Mouse (Mus musculus) layer of hippocampus, adult 11-12 months (tissue): Measurements from ENCODE around the gene Rsbn1.
A peak's percentile ranks its signal among the peaks of the same experiment; 100 is the strongest.

Experiments
- DNase-seq: peaks from one replicate; pipeline ENCODE4 v3.0.0; 2022; ENCODE audit warnings: low spot score

Gene Rsbn1

DNA sequence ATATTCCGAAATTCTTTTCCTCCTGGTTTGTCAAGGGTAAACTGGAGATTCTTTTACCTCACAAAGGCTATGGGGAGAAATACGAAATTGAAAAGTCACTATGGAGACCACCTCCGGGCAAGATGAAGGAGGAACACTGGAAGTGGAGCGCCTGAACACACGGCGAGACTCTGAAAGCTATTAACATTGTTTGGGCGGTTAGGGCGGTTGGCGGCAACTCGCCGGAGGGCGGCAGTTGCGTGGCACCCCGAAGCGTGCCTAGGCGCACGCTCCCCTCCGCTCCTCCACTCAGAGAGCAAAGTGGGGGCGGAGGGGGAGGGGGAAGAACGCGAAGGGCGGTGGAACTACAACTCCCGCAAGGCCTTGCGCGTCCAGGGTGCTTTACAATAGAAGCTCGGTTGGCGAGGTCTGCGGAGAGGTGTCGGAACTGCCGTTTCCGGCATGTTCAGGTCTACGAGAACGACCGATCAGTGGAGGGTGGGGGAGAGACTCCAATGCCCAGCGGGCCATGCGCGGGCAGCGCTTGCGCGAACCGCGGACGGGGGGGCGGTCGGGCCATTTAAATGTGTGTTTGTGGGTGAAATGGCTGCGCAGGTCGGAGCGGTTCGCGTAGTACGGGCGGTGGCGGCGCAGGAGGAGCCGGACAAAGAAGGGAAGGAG, at the start of gene Rsbn1:
Rsbn1 (plus strand) TSS at position 111 of the 660 bp plus-strand sequence.
- peak; percentile 97 for DNase-seq

DNA sequence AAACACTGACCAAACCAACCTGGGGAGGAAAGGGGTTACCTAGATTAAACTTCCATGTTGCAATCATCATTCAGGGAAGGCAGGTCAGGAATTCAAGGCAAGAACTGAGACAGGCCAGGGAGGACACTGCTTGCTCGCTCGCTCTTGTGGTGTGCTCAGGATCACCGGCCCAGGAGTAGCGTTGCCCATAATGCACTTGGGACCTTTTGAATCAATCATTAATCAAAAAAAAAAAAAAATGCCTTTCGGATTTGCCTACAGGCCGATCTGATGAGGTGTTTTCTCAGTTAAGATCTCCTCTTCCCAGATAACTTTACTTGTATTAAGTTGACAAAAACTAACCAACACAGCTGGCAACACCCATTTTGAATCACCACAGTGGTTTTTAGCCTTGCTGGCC, 49.7 kb upstream of the Rsbn1 start:
- DNase-seq = no peak

DNA sequence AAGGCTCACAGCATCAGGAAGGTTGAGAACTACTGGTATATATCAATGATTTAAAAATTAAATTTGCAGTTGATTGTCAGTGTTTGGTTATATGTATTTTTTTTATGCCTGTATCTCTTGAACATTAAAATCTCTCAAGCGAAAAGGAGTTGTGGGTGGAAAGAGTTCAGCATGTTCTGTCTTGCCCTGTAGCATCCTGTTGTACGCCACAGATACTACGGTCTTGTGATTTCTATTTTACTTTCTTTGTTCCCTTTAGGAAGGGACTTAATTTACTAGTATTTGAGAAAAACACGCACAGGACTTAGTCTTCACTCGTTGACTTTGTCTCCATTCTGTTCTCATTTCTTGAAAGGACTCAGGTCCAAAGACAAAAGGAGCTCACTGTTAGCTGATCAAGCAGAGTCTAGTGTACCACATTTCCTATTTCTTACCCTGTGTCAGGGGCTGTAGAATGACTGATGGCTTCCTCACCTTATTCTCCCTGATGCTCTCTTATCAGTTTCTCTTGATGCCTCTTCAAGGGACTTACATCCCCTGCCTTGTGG, 46.4 kb upstream of the Rsbn1 start:
- no peak for DNase-seq

DNA sequence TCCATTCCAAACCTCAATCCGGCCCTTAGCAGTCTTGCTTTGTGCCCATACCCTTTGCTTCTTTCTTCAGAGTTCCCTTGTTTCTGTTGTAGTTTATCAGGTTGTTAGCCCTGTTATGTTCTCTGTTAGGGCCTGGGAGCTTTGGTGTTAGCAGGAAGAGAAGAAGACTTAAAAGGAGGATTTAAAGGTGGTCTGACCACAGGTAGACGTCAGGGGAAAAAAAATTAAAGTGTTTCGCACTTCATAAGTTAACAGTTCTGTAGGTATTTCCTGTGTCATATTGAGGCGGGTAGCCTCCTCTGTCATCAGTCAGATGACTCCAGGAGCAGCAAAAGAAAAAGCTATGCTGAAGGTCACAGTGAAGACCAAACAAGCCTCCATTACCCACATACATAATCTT, 45.9 kb upstream of the Rsbn1 start:
- DNase-seq = no peak

DNA sequence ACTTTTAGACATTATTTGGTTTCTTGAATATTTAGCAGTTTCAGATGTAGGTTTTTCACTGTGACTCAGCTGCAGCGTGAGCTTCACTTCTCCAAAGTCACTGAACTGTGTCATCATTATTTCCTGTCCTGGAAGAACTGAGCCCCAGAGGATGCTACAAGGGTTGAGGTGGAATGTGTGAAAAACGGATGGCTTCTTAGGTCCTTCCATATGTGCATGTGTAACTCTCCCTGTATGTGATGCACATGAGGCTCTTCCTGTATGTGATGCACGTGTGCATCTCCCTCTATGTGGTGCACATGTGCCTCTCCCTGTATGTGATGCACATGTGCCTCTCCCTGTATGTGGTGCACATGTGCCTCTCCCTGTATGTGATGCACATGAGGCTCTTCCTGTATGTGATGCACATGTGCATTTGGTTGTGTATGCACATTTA, 41.2 kb upstream of the Rsbn1 start:
- no peak for DNase-seq

- no peak for DNase-seq
Measured at GRCm38 (mm10) chr3:103874329-103874728, 39.6 kb upstream of the Rsbn1 start.

GRCm38 (mm10) chr3:103885946-103886345, 28.0 kb upstream of the Rsbn1 start:
- DNase-seq = no peak

DNA sequence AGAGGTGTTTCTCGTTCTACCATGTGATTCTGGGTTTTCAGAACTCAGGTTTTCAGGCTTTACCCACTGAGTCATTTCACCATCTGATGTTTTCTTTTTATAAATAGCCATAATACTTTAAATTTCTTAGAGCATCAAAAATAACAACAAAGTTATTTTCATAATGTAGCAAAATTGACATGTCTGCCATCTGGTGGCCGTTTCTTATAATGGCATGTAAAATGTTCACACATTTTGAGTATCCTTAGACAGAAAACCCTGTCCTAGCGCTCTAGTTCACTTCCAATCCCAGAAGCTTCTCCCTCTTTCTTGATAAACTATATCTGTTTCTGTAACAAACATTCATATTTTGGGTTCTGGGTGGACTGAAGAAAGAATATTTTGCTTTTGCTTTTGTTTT, 26.3 kb upstream of the Rsbn1 start:
- peak; percentile 49 for DNase-seq

- no peak for DNase-seq
Measured at GRCm38 (mm10) chr3:103893374-103893773, 20.5 kb upstream of the Rsbn1 start.

- no peak for DNase-seq
Measured at GRCm38 (mm10) chr3:103904705-103905104, 9.2 kb upstream of the Rsbn1 start.

- no peak for DNase-seq
Measured at GRCm38 (mm10) chr3:103907335-103908030, 6.4 kb upstream of the Rsbn1 start.

- DNase-seq = no peak
Measured at GRCm38 (mm10) chr3:103908781-103909180, 5.1 kb upstream of the Rsbn1 start.

- DNase-seq = no peak
Measured at GRCm38 (mm10) chr3:103913451-103913961, 414 bp upstream of the Rsbn1 start.

DNA sequence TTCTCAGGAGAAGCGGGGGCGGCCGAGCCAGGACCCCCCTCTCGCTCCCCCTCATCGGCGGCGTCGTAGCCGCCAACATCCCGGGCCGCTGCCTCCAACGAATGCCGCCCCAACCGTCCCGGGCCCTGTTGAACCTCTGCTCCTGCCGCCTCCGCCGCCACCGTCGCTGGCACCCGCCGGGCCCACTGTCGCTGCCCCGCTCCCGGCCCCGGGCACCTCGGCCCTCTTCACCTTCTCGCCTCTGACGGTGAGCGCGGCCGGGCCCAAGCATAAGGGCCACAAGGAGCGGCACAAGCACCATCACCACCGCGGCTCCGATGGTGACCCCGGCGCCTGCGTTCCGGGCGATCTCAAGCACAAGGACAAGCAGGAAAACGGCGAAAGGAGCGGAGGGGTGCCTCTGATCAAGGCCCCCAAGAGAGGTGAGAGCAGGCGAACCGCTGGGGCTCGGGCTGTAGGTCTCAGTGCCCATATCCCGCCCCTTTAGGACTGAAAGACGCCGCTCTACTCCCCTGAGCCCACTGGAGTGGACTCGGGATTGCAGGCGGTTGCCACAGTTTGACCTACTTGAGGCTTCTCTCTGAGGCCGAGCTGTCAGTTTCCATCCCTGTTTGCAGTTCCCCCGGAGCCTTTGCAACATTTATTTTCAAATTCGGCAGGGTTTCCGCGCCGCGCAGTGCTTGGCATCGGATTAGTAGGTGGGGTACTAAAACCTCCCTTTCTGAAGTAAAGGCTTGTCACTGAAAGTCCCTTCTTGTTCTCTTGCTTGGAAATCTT, 1.0 kb downstream of the Rsbn1 start:
- peak; percentile 48 for DNase-seq

- no peak for DNase-seq
Measured at GRCm38 (mm10) chr3:103915509-103915896, 1.6 kb downstream of the Rsbn1 start.

DNA sequence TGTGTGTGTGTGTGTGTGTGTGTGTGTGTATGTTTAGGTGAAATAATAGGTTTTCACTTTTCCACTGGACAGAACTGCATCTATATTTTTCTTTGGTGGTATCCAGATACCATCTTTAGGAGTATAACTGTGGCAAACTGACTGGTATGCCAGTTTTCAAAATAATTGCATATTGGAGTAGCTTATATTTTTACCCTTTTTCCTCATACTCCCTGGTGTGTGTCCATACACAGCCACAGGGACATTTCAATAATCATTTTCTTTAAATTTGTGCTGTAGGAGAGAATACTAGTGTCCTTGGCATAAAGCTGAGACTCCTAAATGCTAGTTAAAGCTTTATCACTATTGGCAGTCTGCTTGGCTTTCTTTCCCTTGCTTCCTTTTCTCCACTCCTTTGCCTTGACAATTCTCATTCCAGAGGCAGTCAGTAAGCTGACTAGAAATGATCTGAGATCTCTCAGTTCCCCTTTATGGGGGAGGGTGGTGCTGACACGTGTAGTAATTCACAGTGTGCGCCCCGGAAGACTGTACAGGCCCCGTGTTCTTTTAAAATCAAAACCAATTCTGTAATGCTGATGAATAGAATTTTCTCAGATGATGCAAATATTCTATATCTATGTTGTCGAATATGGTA, 2.4 kb downstream of the Rsbn1 start:
- no peak for DNase-seq

DNA sequence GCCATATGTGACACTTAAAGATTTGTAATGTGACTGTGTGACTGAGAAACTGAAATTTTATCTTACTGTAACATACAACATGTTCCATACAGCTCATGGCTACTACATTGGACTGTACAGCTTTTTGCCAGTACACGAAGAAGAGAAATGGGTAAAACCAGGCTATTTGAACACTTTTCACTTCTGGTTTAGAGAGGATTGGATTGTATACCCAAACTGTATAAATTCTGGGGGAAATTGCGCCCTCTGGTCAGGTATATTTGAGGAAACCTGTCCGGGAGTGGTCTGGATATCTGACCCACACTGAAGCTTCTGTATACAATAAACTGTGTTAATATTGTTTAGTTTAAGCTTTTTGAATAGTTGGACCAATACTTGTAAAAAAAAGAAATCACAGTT, 2.9 kb downstream of the Rsbn1 start:
- DNase-seq = no peak

- DNase-seq = no peak
Measured at GRCm38 (mm10) chr3:103920094-103920493, 6.2 kb downstream of the Rsbn1 start.

- no peak for DNase-seq
Measured at GRCm38 (mm10) chr3:103925302-103925701, 11.4 kb downstream of the Rsbn1 start.

DNA sequence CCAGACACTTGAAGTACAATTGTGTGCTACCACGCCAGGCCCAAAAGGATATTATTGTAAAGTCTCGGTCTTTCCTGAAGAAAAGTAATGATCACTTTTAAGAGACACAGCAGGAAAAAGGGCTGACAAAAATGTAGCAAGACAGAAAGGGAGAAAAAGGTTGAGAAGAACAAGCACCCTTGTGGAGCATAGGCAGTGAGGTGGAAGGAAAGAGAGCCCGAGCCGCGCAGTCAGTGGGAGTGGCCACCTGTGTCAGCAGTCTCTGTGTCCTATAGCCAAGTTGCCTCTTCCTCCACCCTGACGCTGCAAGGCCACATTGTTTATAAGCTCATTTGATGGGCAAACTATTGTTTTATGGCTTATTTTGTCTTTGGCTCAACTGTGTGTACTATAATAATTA, 13.6 kb downstream of the Rsbn1 start:
- no peak for DNase-seq

GRCm38 (mm10) chr3:103944794-103945562, 31.1 kb downstream of the Rsbn1 start:
- DNase-seq = peak; percentile 41
